Mouse (Mus musculus) 416B (cell line): ENCODE data around the gene Slfn9.
"Not testable (repeated sequence)": the region's sequence is repeated elsewhere in the genome, so short reads cannot be mapped to it uniquely, and the experiment has no call there.

Experiments used
- DNase-seq: peaks from one replicate; pipeline ENCODE4 v3.0.0; 2011; ENCODE audit warnings: low read depth

Gene Slfn9

GRCm38 (mm10) chr11:82956925-82957324, 34.7 kb downstream of the Slfn9 start:
- DNase-seq: peak; percentile 45

GRCm38 (mm10) chr11:82954631-82955030, 37.0 kb downstream of the Slfn9 start:
- DNase-seq: no peak

GRCm38 (mm10) chr11:82952612-82953542, 38.8 kb downstream of the Slfn9 start:
- DNase-seq: peak; percentile 90

- peak; percentile 71 for DNase-seq
These were observed 39.6 kb downstream of the Slfn9 start for GRCm38 (mm10) chr11:82951865-82952611.

- DNase-seq: no peak
These were observed 40.7 kb downstream of the Slfn9 start, which contains the start of gene Slfn5 for GRCm38 (mm10) chr11:82950736-82951481. Slfn5 (plus strand) TSS chr11:82951349.

GRCm38 (mm10) chr11:82949036-82949435, 42.6 kb downstream of the Slfn9 start:
- DNase-seq: no peak

GRCm38 (mm10) chr11:82947457-82947856, 44.2 kb downstream of the Slfn9 start:
- DNase-seq: no peak

GRCm38 (mm10) chr11:82945636-82946035, 46.0 kb downstream of the Slfn9 start:
- no peak for DNase-seq

- no peak for DNase-seq
These were observed 48.3 kb downstream of the Slfn9 start for GRCm38 (mm10) chr11:82943336-82943735.

GRCm38 (mm10) chr11:82933186-82933585, 58.4 kb downstream of the Slfn9 start:
- no peak for DNase-seq

GRCm38 (mm10) chr11:82931671-82932450, 59.8 kb downstream of the Slfn9 start:
- DNase-seq: not testable (repeated sequence)

GRCm38 (mm10) chr11:82931161-82931560, 60.5 kb downstream of the Slfn9 start:
- not testable (repeated sequence) for DNase-seq

GRCm38 (mm10) chr11:82930391-82930955, 61.2 kb downstream of the Slfn9 start:
- not testable (repeated sequence) for DNase-seq

GRCm38 (mm10) chr11:82929633-82929950, 62.0 kb downstream of the Slfn9 start:
- DNase-seq: no peak

- DNase-seq: no peak
These were observed 62.6 kb downstream of the Slfn9 start for GRCm38 (mm10) chr11:82928897-82929632.
